Mouse (Mus musculus): ENCODE results near the gene Rxfp2. TPM values are rescaled to one million over a fixed set of nuclear protein-coding genes. Genes with fewer than 3 reads are reported as not detected.

The Rxfp2 gene
- total and polyA plus RNA-seq, 3 experiments, result 0.16 TPM; not detected in 2

- Histone ChIP-seq H3K9me3 (replicated peaks) (peaks cover 49% of the 10 kb centered on the region), H3K4me1 (ENCODE audit: insufficient read depth, low read depth, low read length) (no peaks in the 10 kb centered on the region), H3K27me3 (ENCODE audit: insufficient read depth, low read length) (no peaks in the 10 kb centered on the region), H3K36me3 (replicated peaks) (no peaks in the 10 kb centered on the region), H3K4me3 (ENCODE audit: low read depth, low read length) (no peak overlapping the region)
- ATAC-seq (ENCODE audit: extremely low read depth, insufficient number of reproducible peaks, low FRiP score, poor library complexity, severe bottlenecking) (no peak), DNase-seq (ENCODE audit: low spot score) (no peak)
- TF ChIP-seq TAL1 (conservative IDR thresholded peaks at IDR 0.05; ENCODE audit: low read depth, low read length) (no peak), POLR2AphosphoS5 (IDR thresholded peaks at IDR 0.05; ENCODE audit: insufficient replicate concordance, low read depth, low read length) (no peak), GATA2 (IDR thresholded peaks at IDR 0.05; ENCODE audit: borderline replicate concordance, low read depth, low read length) (no peak), CTCF (IDR thresholded peaks at IDR 0.05; ENCODE audit: low read depth, low read length) (no peak), GATA1 (IDR thresholded peaks at IDR 0.05; ENCODE audit: borderline replicate concordance, low read length) (no peak)
These were observed 3.3 kb downstream of the Rxfp2 start for GRCm38 (mm10) chr5:150021805-150022204.

- TF ChIP-seq GATA2 (IDR thresholded peaks at IDR 0.05; ENCODE audit: borderline replicate concordance, low read depth, low read length) (no peak), GATA1 (IDR thresholded peaks at IDR 0.05; ENCODE audit: borderline replicate concordance, low read length) (no peak), CTCF (IDR thresholded peaks at IDR 0.05; ENCODE audit: low read depth, low read length) (no peak), TAL1 (conservative IDR thresholded peaks at IDR 0.05; ENCODE audit: low read depth, low read length) (no peak), POLR2AphosphoS5 (IDR thresholded peaks at IDR 0.05; ENCODE audit: insufficient replicate concordance, low read depth, low read length) (no peak)
- Histone ChIP-seq H3K4me1 (ENCODE audit: insufficient read depth, low read depth, low read length) (no peaks in the 10 kb centered on the region), H3K4me3 (ENCODE audit: low read depth, low read length) (no peak overlapping the region), H3K9me3 (replicated peaks) (peaks cover 55% of the 10 kb centered on the region), H3K36me3 (replicated peaks) (no peaks in the 10 kb centered on the region), H3K27me3 (ENCODE audit: insufficient read depth, low read length) (no peaks in the 10 kb centered on the region)
- DNase-seq (ENCODE audit: low spot score), result no peak
- no peak for ATAC-seq (ENCODE audit: extremely low read depth, insufficient number of reproducible peaks, low FRiP score, poor library complexity, severe bottlenecking)
These were observed 4.1 kb downstream of the Rxfp2 start for GRCm38 (mm10) chr5:150022556-150022955.

- Histone ChIP-seq H3K27me3 (ENCODE audit: insufficient read depth, low read length) (no peaks in the 10 kb centered on the region), H3K9me3 (replicated peaks) (peaks cover 55% of the 10 kb centered on the region), H3K4me1 (ENCODE audit: insufficient read depth, low read depth, low read length) (no peaks in the 10 kb centered on the region), H3K36me3 (replicated peaks) (no peaks in the 10 kb centered on the region), H3K4me3 (ENCODE audit: low read depth, low read length) (no peak overlapping the region)
- DNase-seq (ENCODE audit: low spot score) (no peak), ATAC-seq (ENCODE audit: extremely low read depth, insufficient number of reproducible peaks, low FRiP score, poor library complexity, severe bottlenecking) (no peak)
- TF ChIP-seq POLR2AphosphoS5 (IDR thresholded peaks at IDR 0.05; ENCODE audit: insufficient replicate concordance, low read depth, low read length), result no peak
- TF ChIP-seq GATA2 (IDR thresholded peaks at IDR 0.05; ENCODE audit: borderline replicate concordance, low read depth, low read length), result no peak
- TF ChIP-seq CTCF (IDR thresholded peaks at IDR 0.05; ENCODE audit: low read depth, low read length), result no peak
- no peak for TF ChIP-seq GATA1 (IDR thresholded peaks at IDR 0.05; ENCODE audit: borderline replicate concordance, low read length)
- TF ChIP-seq TAL1 (conservative IDR thresholded peaks at IDR 0.05; ENCODE audit: low read depth, low read length), result no peak
These were observed 5.0 kb downstream of the Rxfp2 start for GRCm38 (mm10) chr5:150023476-150023875.

- Histone ChIP-seq H3K27me3 (ENCODE audit: insufficient read depth, low read length) (no peaks in the 10 kb centered on the region), H3K36me3 (replicated peaks) (no peaks in the 10 kb centered on the region), H3K9me3 (replicated peaks) (peaks cover 54% of the 10 kb centered on the region), H3K4me3 (ENCODE audit: low read depth, low read length) (no peak overlapping the region), H3K4me1 (ENCODE audit: insufficient read depth, low read depth, low read length) (no peaks in the 10 kb centered on the region)
- TF ChIP-seq TAL1 (conservative IDR thresholded peaks at IDR 0.05; ENCODE audit: low read depth, low read length) (no peak), POLR2AphosphoS5 (IDR thresholded peaks at IDR 0.05; ENCODE audit: insufficient replicate concordance, low read depth, low read length) (no peak), GATA2 (IDR thresholded peaks at IDR 0.05; ENCODE audit: borderline replicate concordance, low read depth, low read length) (no peak), CTCF (IDR thresholded peaks at IDR 0.05; ENCODE audit: low read depth, low read length) (no peak), GATA1 (IDR thresholded peaks at IDR 0.05; ENCODE audit: borderline replicate concordance, low read length) (no peak)
- ATAC-seq (ENCODE audit: extremely low read depth, insufficient number of reproducible peaks, low FRiP score, poor library complexity, severe bottlenecking) (no peak), DNase-seq (ENCODE audit: low spot score) (no peak)
These were observed 5.7 kb downstream of the Rxfp2 start for GRCm38 (mm10) chr5:150024188-150024587.

GRCm38 (mm10) chr5:150024901-150025300 is 6.4 kb downstream of the Rxfp2 start:
- ATAC-seq (ENCODE audit: extremely low read depth, insufficient number of reproducible peaks, low FRiP score, poor library complexity, severe bottlenecking) (no peak), DNase-seq (ENCODE audit: low spot score) (no peak)
- H3K36me3 ChIP-seq (replicated peaks), result no peaks in the 10 kb centered on the region
- no peak for TF ChIP-seq CTCF (IDR thresholded peaks at IDR 0.05; ENCODE audit: low read depth, low read length)
- TF ChIP-seq TAL1 (conservative IDR thresholded peaks at IDR 0.05; ENCODE audit: low read depth, low read length), result no peak
- TF ChIP-seq GATA2 (IDR thresholded peaks at IDR 0.05; ENCODE audit: borderline replicate concordance, low read depth, low read length), result no peak
- TF ChIP-seq GATA1 (IDR thresholded peaks at IDR 0.05; ENCODE audit: borderline replicate concordance, low read length), result no peak
- TF ChIP-seq POLR2AphosphoS5 (IDR thresholded peaks at IDR 0.05; ENCODE audit: insufficient replicate concordance, low read depth, low read length), result no peak
- H3K4me1 ChIP-seq (ENCODE audit: insufficient read depth, low read depth, low read length), result no peaks in the 10 kb centered on the region
- no peak overlapping the region for H3K4me3 ChIP-seq (ENCODE audit: low read depth, low read length)
- H3K9me3 ChIP-seq (replicated peaks), result peaks cover 61% of the 10 kb centered on the region
- no peaks in the 10 kb centered on the region for H3K27me3 ChIP-seq (ENCODE audit: insufficient read depth, low read length)

GRCm38 (mm10) chr5:150025326-150025725 is 6.9 kb downstream of the Rxfp2 start:
- peaks cover 66% of the 10 kb centered on the region for H3K9me3 ChIP-seq (replicated peaks)
- no peaks in the 10 kb centered on the region for H3K4me1 ChIP-seq (ENCODE audit: insufficient read depth, low read depth, low read length)
- ATAC-seq (ENCODE audit: extremely low read depth, insufficient number of reproducible peaks, low FRiP score, poor library complexity, severe bottlenecking) (no peak), DNase-seq (ENCODE audit: low spot score) (no peak)
- no peaks in the 10 kb centered on the region for H3K27me3 ChIP-seq (ENCODE audit: insufficient read depth, low read length)
- no peak overlapping the region for H3K4me3 ChIP-seq (ENCODE audit: low read depth, low read length)
- no peaks in the 10 kb centered on the region for H3K36me3 ChIP-seq (replicated peaks)
- TF ChIP-seq CTCF (IDR thresholded peaks at IDR 0.05; ENCODE audit: low read depth, low read length), result no peak
- no peak for TF ChIP-seq TAL1 (conservative IDR thresholded peaks at IDR 0.05; ENCODE audit: low read depth, low read length)
- no peak for TF ChIP-seq POLR2AphosphoS5 (IDR thresholded peaks at IDR 0.05; ENCODE audit: insufficient replicate concordance, low read depth, low read length)
- no peak for TF ChIP-seq GATA2 (IDR thresholded peaks at IDR 0.05; ENCODE audit: borderline replicate concordance, low read depth, low read length)
- no peak for TF ChIP-seq GATA1 (IDR thresholded peaks at IDR 0.05; ENCODE audit: borderline replicate concordance, low read length)

Measured in G1E (cell line).